Mouse (Mus musculus) MEL (cell line): ENCODE data around the gene Scfd2. TPM values are rescaled to one million over a fixed set of nuclear protein-coding genes. Genes with fewer than 3 reads are reported as not detected.

Source experiments
- DNase-seq: peaks from one replicate; pipeline ENCODE4 v3.0.0; 2011; ENCODE audit warnings: low read depth, low spot score
- H3K27ac ChIP-seq: 2 replicates; pipeline ENCODE4 v1.5.1; 2012; ENCODE audit warnings: low read depth, mild to moderate bottlenecking, control low read depth, low read length, moderate library complexity; ENCODE audit not compliant: control insufficient read depth
- H3K27me3 ChIP-seq, 2 experiments: fragments of 150-350 bp in 1 of 2; sonication (generic) in 1 of 2; 2 replicates each; pipeline ENCODE4 v1.6.1; 2012; ENCODE audit warnings: low read length in 2 of 2, mild to moderate bottlenecking in 2 of 2, improper control_type of control experiment in 1 of 2, moderate library complexity in 1 of 2; ENCODE audit not compliant: insufficient read depth in 2 of 2, control insufficient read depth in 1 of 2
- H3K36me3 ChIP-seq, 2 experiments: 2 replicates each; pipeline ENCODE4 v1.6.1; 2012 to 2014; ENCODE audit warnings: low read length in 2 of 2, improper control_type of control experiment in 1 of 2, inconsistent platforms in 1 of 2, mild to moderate bottlenecking in 1 of 2; ENCODE audit not compliant: insufficient read depth in 2 of 2, control insufficient read depth in 1 of 2
- H3K4me1 ChIP-seq, 2 experiments: fragments of 150-350 bp in 1 of 2; sonication (generic) in 1 of 2; 2 replicates each; pipeline ENCODE4 v1.6.1; 2012; ENCODE audit warnings: low read length in 2 of 2, improper control_type of control experiment in 1 of 2, mild to moderate bottlenecking in 1 of 2; ENCODE audit not compliant: insufficient read depth in 2 of 2, control insufficient read depth in 1 of 2
- H3K4me3 ChIP-seq, 2 experiments: fragments of 150-350 bp in 1 of 2; sonication (generic) in 1 of 2; 2 replicates each; pipeline ENCODE4 v1.5.1; 2012; ENCODE audit warnings: low read depth in 2 of 2, low read length in 2 of 2, mild to moderate bottlenecking in 2 of 2, moderate library complexity in 2 of 2, control low read depth in 1 of 2, improper control_type of control experiment in 1 of 2; ENCODE audit not compliant: control insufficient read depth in 1 of 2, insufficient read depth in 1 of 2
- H3K79me2 ChIP-seq: 2 replicates; pipeline ENCODE4 v1.6.1; 2012; ENCODE audit warnings: mild to moderate bottlenecking, low read length, moderate library complexity; ENCODE audit not compliant: control insufficient read depth, poor library complexity, insufficient read depth
- H3K9ac ChIP-seq: 2 replicates; pipeline ENCODE4 v1.6.1; 2012; ENCODE audit warnings: low read depth, mild to moderate bottlenecking, control low read depth, low read length, moderate library complexity; ENCODE audit not compliant: control insufficient read depth, poor library complexity, severe bottlenecking
- H3K9me3 ChIP-seq: fragments of 150-350 bp; sonication (generic); replicated peaks from 2 replicates; pipeline ENCODE4 v1.6.1; 2012; ENCODE audit warnings: mild to moderate bottlenecking, low read length, improper control_type of control experiment, moderate library complexity; ENCODE audit not compliant: insufficient read depth
- BHLHE40 ChIP-seq: IDR thresholded peaks from 2 replicates; pipeline ENCODE4 v1.6.1; 2012; ENCODE audit warnings: low read depth, mild to moderate bottlenecking, inconsistent platforms, low read length, improper control_type of control experiment, borderline replicate concordance
- CHD2 ChIP-seq: IDR thresholded peaks from 2 replicates; pipeline ENCODE4 v1.6.1; 2011; ENCODE audit warnings: low read length, improper control_type of control experiment
- ELF1 ChIP-seq: IDR thresholded peaks from 2 replicates; pipeline ENCODE4 v1.6.1; 2014; ENCODE audit warnings: low read depth, mild to moderate bottlenecking, inconsistent platforms, low read length, improper control_type of control experiment, moderate library complexity
- EP300 ChIP-seq, 2 experiments: IDR thresholded peaks; 2 replicates each; pipeline ENCODE4 v1.6.1; 2011; ENCODE audit warnings: improper control_type of control experiment in 2 of 2, low read length in 2 of 2, low read depth in 1 of 2, mild to moderate bottlenecking in 1 of 2
- ETS1 ChIP-seq: IDR thresholded peaks from 2 replicates; pipeline ENCODE4 v1.6.1; 2012; ENCODE audit warnings: low read depth, mild to moderate bottlenecking, inconsistent platforms, low read length, improper control_type of control experiment, moderate library complexity
- GABPA ChIP-seq: IDR thresholded peaks from 2 replicates; pipeline ENCODE4 v1.6.1; 2012; ENCODE audit warnings: low read depth, mild to moderate bottlenecking, inconsistent platforms, low read length, improper control_type of control experiment, moderate library complexity
- MAZ ChIP-seq: IDR thresholded peaks from 2 replicates; pipeline ENCODE4 v1.6.1; 2012; ENCODE audit warnings: low read depth, mild to moderate bottlenecking, inconsistent platforms, low read length, improper control_type of control experiment
- RAD21 ChIP-seq: IDR thresholded peaks from 2 replicates; pipeline ENCODE4 v1.6.1; 2011; ENCODE audit warnings: mild to moderate bottlenecking, low read depth, low read length, improper control_type of control experiment
- RCOR1 ChIP-seq: IDR thresholded peaks from 2 replicates; pipeline ENCODE4 v1.6.1; 2012; ENCODE audit warnings: low read depth, mild to moderate bottlenecking, inconsistent platforms, low read length, improper control_type of control experiment
- TAL1 ChIP-seq: IDR thresholded peaks from 2 replicates; pipeline ENCODE4 v1.6.1; 2012; ENCODE audit warnings: mild to moderate bottlenecking, inconsistent platforms, low read length, moderate library complexity, mixed read lengths
- TBP ChIP-seq: IDR thresholded peaks from 2 replicates; pipeline ENCODE4 v1.8.0; 2011; ENCODE audit warnings: low read depth, low read length, improper control_type of control experiment
- UBTF ChIP-seq: IDR thresholded peaks from 2 replicates; pipeline ENCODE4 v1.6.1; 2012; ENCODE audit warnings: low read depth, mild to moderate bottlenecking, inconsistent platforms, low read length, improper control_type of control experiment, moderate library complexity, borderline replicate concordance; ENCODE audit not compliant: insufficient read depth
- USF1 ChIP-seq: IDR thresholded peaks from 2 replicates; pipeline ENCODE4 v1.6.1; 2014; ENCODE audit warnings: low read depth, mild to moderate bottlenecking, inconsistent platforms, low read length, improper control_type of control experiment, moderate library complexity
- USF2 ChIP-seq, 2 experiments: IDR thresholded peaks; 2 replicates each; pipeline ENCODE4 v1.6.1; 2011 to 2012; ENCODE audit warnings: improper control_type of control experiment in 2 of 2, low read length in 2 of 2, borderline replicate concordance in 1 of 2, inconsistent platforms in 1 of 2, low read depth in 1 of 2, mild to moderate bottlenecking in 1 of 2; ENCODE audit not compliant: insufficient read depth in 1 of 2
- ZC3H11A ChIP-seq: IDR thresholded peaks from 2 replicates; pipeline ENCODE4 v1.6.1; 2012; ENCODE audit warnings: low read depth, mild to moderate bottlenecking, inconsistent platforms, low read length, improper control_type of control experiment
- polyA plus RNA-seq, 2 experiments: library from polyadenylated mRNA; stranded (reverse) in 1 of 2; unstranded in 1 of 2; fragments of >175 nt in 1 of 2; fragments of >200 nt in 1 of 2; gene quantifications; 2 replicates each; pipeline versions ENCODE4 v1.2.1 to v1.2.4; 2012; ENCODE audit warnings: low replicate concordance in 2 of 2, low read depth in 1 of 2; ENCODE audit not compliant: insufficient read length in 2 of 2, insufficient read depth in 1 of 2, missing spikeins in 1 of 2
- total RNA-seq: library from RNA; depleted of rRNA; stranded (reverse); fragments of 300-350 nt; gene quantifications from 2 replicates; pipeline ENCODE4 v1.2.3, GENCODE M21; 2012

Gene Scfd2
- total and polyA plus RNA-seq, 3 experiments = 18.8 to 20.3 TPM; not detected in 1

GRCm38 (mm10) chr5:74305533-74306189 lies 225.9 kb downstream of the Scfd2 start:
- no peaks in the 10 kb centered on the region for H3K9me3 ChIP-seq
- no peak for DNase-seq
- peaks cover 0 to 3% of the 10 kb centered on the region in 2 experiments; a peak in 3 of 4 replicates for H3K4me1 ChIP-seq
- H3K36me3 ChIP-seq = no peaks in the 10 kb centered on the region
- H3K27ac ChIP-seq = no peak overlapping the region
- TF ChIP-seq TBP (no peak), ZC3H11A (no peak), GABPA (no peak), RAD21 (no peak), MAZ (no peak), USF2 (IDR thresholded peaks at IDR 0.05; ENCODE audit: borderline replicate concordance in 1 of 2, insufficient read depth in 1 of 2, low read depth in 1 of 2, low read length in 2 of 2) (no peak), ELF1 (no peak), ETS1 (no peak), EP300 (IDR thresholded peaks at IDR 0.05; ENCODE audit: low read depth in 1 of 2, low read length in 2 of 2) (no peak), UBTF (no peak), TAL1 (no peak), USF1 (no peak)
- no peaks in the 10 kb centered on the region for H3K27me3 ChIP-seq
- no peaks in the 10 kb centered on the region for H3K79me2 ChIP-seq
- no peak overlapping the region for H3K4me3 ChIP-seq
- no peak overlapping the region for H3K9ac ChIP-seq

- TF ChIP-seq RCOR1 (no peak), EP300 (IDR thresholded peaks at IDR 0.05; ENCODE audit: low read depth in 1 of 2, low read length in 2 of 2) (no peak), BHLHE40 (no peak), CHD2 (no peak)
- TF ChIP-seq, all 39 proteins: peak for 0
- DNase-seq = no peak
- H3K79me2 ChIP-seq = no peaks in the 10 kb centered on the region
- no peaks in the 10 kb centered on the region for H3K9me3 ChIP-seq
- peaks cover 0 to 3% of the 10 kb centered on the region in 2 experiments; a peak in 3 of 4 replicates for H3K4me1 ChIP-seq
- no peaks in the 10 kb centered on the region for H3K36me3 ChIP-seq
- H3K27ac ChIP-seq = no peak overlapping the region
- H3K4me3 ChIP-seq = no peak overlapping the region
- no peak overlapping the region for H3K9ac ChIP-seq
- H3K27me3 ChIP-seq = no peaks in the 10 kb centered on the region
Observed at GRCm38 (mm10) chr5:74304767-74305166, 226.8 kb downstream of the Scfd2 start.
